Mouse (Mus musculus): Measurements from ENCODE around the gene Prep.

DNA sequence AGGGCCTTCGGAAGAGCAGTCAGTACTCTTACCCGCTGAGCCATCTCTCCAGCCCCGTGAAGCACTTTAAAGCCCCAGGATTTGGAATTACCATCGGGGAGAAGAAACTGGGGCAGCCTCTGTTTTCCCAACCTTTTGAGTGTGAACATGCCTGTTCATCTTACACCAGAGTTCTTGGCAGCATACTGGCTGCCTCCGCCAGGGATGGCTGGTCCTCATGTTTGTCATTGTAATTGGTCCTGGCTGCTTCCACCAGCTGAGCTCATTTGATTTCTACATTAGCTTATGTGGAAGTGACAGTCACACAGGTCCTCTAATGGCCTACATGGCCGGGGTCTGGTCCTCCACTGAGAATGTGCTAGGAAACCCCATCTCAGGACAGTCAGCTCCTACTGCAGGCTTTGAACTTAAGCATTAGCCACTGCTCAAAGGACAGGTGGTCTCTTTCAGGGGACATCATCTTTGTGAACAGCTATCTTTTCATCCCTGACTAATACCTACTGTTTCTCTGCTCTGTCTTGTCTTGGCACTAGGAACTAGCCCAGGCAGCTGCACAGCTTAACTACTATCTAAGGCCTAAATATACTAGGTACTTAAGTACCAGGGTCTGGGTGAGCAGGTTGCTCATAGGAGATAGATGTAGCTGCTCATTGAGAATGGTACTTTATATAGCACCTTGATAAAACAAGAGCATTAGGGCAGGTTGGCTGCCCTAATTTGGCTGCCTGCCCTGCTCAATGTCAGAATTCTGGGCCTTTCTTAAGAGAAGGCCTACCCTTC is 77.2 kb downstream of the Prep start:
- TF ChIP-seq SRF (IDR thresholded peaks at IDR 0.05; ENCODE audit: control insufficient read depth, insufficient read length, low read depth) = no peak
- TF ChIP-seq TCF12 (IDR thresholded peaks at IDR 0.05; ENCODE audit: insufficient read depth, poor library complexity, severe bottlenecking) = no peak
- TF ChIP-seq POLR2A (IDR thresholded peaks at IDR 0.05; ENCODE audit: insufficient read length, low read depth) = no peak
- no peak for TF ChIP-seq USF1 (IDR thresholded peaks at IDR 0.05; ENCODE audit: low read depth)
- TF ChIP-seq E2F4 (IDR thresholded peaks at IDR 0.05; ENCODE audit: insufficient read depth) = no peak
- no peak for TF ChIP-seq TCF3 (IDR thresholded peaks at IDR 0.05; ENCODE audit: insufficient read length, low read depth)
- no peak for TF ChIP-seq MYOG (IDR thresholded peaks at IDR 0.05; ENCODE audit: control insufficient read depth in 1 of 3, insufficient read depth in 1 of 3, insufficient read length in 2 of 3, low read depth in 2 of 3)
- no peak for TF ChIP-seq MYOD1 (IDR thresholded peaks at IDR 0.05; ENCODE audit: control insufficient read depth in 1 of 3, insufficient read length in 2 of 3, low read depth in 2 of 3)
